Comparison of ENCODE assay signal across 16 mouse cellular contexts in genomic region chr6:72608662-72609184, GRCm38 (mm10).
"Had no signal": no experiment of that assay in that cellular context is flagged by ENCODE, and none has a peak within 500 bp of the region (broad histone marks: within the 10 kb centered on the region; RNA-seq: fewer than 3 reads in every experiment).

No protein-coding gene starts in this region.

- H3K27me3 ChIP-seq: lung, embryonic 15.5 days; megakaryocyte, embryonic 14.5 days; midbrain, embryonic 13.5 days; midbrain, embryonic 15.5 days; neural tube, embryonic 12.5 days; stomach, embryonic 15.5 days had no signal

- H3K4me2 ChIP-seq: lung, embryonic 15.5 days; midbrain, embryonic 11.5 days; midbrain, embryonic 13.5 days; midbrain, embryonic 15.5 days; neural tube, embryonic 12.5 days; stomach, embryonic 15.5 days had no signal

- DNase-seq: lung, adult 2 months; lung, postnatal 10 days; lung, postnatal 36 days; right cerebral cortex, postnatal 14 days; thymus, adult 2 months; thymus, postnatal 25 days; thymus, postnatal 4 days had no signal

- H3K9ac ChIP-seq: lung, embryonic 15.5 days; midbrain, embryonic 13.5 days; midbrain, embryonic 15.5 days; neural tube, embryonic 12.5 days; stomach, embryonic 15.5 days had no signal

- H3K4me3 ChIP-seq: lung, embryonic 15.5 days; megakaryocyte, embryonic 14.5 days; midbrain, embryonic 13.5 days; midbrain, embryonic 15.5 days; neural tube, embryonic 12.5 days; stomach, embryonic 15.5 days had no signal

- ATAC-seq: midbrain, embryonic 13.5 days; midbrain, embryonic 15.5 days had no signal

- H3K4me1 ChIP-seq: lung, embryonic 15.5 days; neural tube, embryonic 12.5 days had no signal

- H3K9me3 ChIP-seq: lung, embryonic 15.5 days; megakaryocyte, embryonic 14.5 days; midbrain, embryonic 13.5 days; midbrain, embryonic 15.5 days; neural tube, embryonic 12.5 days; stomach, embryonic 15.5 days had no signal

- H3K27ac ChIP-seq: lung, embryonic 15.5 days; macrophage; midbrain, embryonic 13.5 days; midbrain, embryonic 15.5 days; neural tube, embryonic 12.5 days; stomach, embryonic 15.5 days; stomach, postnatal 0 days had no signal
